Mouse (Mus musculus) embryonic facial prominence, embryonic 13.5 days (tissue): ENCODE data around the gene Ctxn2. TPM values are rescaled to one million over a fixed set of nuclear protein-coding genes. Genes with fewer than 3 reads are reported as not detected.

ENCODE experiments used
- polyA plus RNA-seq: library from polyadenylated mRNA; unstranded; fragments of >200 nt; fragmentation: Nextera tagmentation; extraction: Ambion mirVana; gene quantifications from 2 replicates; pipeline ENCODE4 v1.2.1, GENCODE M21; 2015

The Ctxn2 gene
- polyA plus RNA-seq, 1 experiment from 2014 or later: not detected

Other genes with a start within 250 kb of the Ctxn2 start
- gene Slc24a5, start 68.6 kb upstream of the Ctxn2 start, polyA plus RNA-seq: 4.8 and 8.6 TPM in 2 replicates
- gene Myef2, start 13.0 kb upstream of the Ctxn2 start, polyA plus RNA-seq: 108 and 121 TPM in 2 replicates
- 0.07 TPM in 1 of 2 replicates, not detected in the other for gene Slc12a1, start 15.8 kb downstream of the Ctxn2 start, polyA plus RNA-seq
- gene Dut, start 110.5 kb downstream of the Ctxn2 start, polyA plus RNA-seq: 135 and 145 TPM in 2 replicates